Comparison of ENCODE assay signal across 8 mouse cellular contexts in the genomic region with DNA sequence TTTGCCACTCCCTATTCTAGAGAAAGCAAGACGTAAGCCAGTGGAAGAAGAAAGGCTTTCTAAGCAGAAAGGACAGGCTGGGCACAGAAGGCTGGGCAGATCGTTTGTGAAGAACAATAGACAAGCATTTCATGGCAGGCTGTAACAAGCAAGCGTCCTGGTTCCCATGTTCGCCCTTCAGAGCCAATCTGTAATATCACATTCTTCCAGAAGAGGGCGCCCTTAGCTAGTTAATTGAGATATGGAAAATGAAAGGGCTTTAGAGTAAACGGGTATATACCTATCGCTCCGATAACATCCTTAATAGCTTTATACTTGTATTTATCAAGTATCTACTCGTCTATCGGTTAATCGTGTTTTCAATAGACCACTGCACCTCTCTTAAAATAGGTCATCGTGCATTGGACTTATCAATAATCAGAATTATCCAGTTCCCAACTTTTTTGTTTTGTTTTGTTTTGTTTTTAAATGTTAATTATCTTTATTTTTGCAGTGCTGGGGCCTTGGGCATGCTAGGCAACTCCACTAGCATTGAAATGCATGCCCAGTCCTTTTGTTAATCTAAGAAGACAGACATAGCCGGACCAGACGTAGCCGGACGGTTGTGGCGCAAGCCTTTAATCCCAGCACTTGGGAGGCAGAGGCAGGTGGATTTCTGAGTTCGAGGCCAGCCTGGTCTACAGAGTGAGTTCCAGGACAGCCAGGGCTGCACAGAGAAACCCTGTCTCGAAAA. TPM values are rescaled to one million over a fixed set of nuclear protein-coding genes. Genes with fewer than 3 reads are reported as not detected.
DNase-seq lines count a peak whose midpoint lies in the region; ATAC-seq and TF ChIP-seq lines count a peak whose summit lies in the region.

No protein-coding gene starts in this region.

- H3K9ac ChIP-seq in lung, embryonic 16.5 days (ENCODE audit: low read length): no peak overlapping the region

- H3K36me3 ChIP-seq in lung, embryonic 16.5 days (ENCODE audit: control insufficient read depth, insufficient read depth, low read length): no peaks in the 10 kb centered on the region

- peak; percentile 90 for DNase-seq in ES-CJ7 (ENCODE audit: low read depth, low spot score)
- peak; percentile 84 for DNase-seq in heart, postnatal 4 days
- peak; percentile 81 for DNase-seq in layer of hippocampus, adult 9-11 months
- peak; percentile 25 to 61 for DNase-seq in thymus, adult 18-20 months

- no peak for TF ChIP-seq POLR2A in bone marrow, adult 2 months (IDR thresholded peaks at IDR 0.05; ENCODE audit: borderline replicate concordance, control insufficient read depth, low read depth, low read length)

- no peak overlapping the region for H3K27ac ChIP-seq in bone marrow, adult 2 months (ENCODE audit: control insufficient read depth, insufficient read depth, low read depth, low read length, poor library complexity)
- no peak overlapping the region for H3K27ac ChIP-seq in lung, embryonic 16.5 days (ENCODE audit: low read length)

- no peaks in the 10 kb centered on the region for H3K4me1 ChIP-seq in bone marrow, adult 2 months (ENCODE audit: control insufficient read depth, insufficient read depth, low read length)
- H3K4me1 ChIP-seq in lung, embryonic 16.5 days (replicated peaks; ENCODE audit: control insufficient read depth, insufficient read depth, low read length): no peaks in the 10 kb centered on the region

- no peaks in the 10 kb centered on the region for H3K27me3 ChIP-seq in lung, embryonic 16.5 days (ENCODE audit: control insufficient read depth, insufficient read depth, low read depth, low read length)

- peak overlapping the region; percentile 66 for H3K4me3 ChIP-seq in bone marrow, adult 2 months (replicated peaks; ENCODE audit: control insufficient read depth, low read depth, low read length)
- peak overlapping the region; percentile 15 for H3K4me3 ChIP-seq in lung, embryonic 16.5 days (ENCODE audit: low read length)

- WGBS in bone marrow, adult 2 months: 13% methylated on average over 19 of the region's 19 CpGs
- 40% methylated on average over 19 of the region's 19 CpGs for WGBS in lung, embryonic 16.5 days

- peak; percentile 25; the same call in 1 of the 2 replicates for TF ChIP-seq CTCF in bone marrow, adult 2 months (IDR thresholded peaks at IDR 0.05; ENCODE audit: control insufficient read depth, insufficient read depth, low read length)

- ATAC-seq in erythroblast, adult 5-6 weeks (replicated peaks; ENCODE audit: low FRiP score, poor library complexity, severe bottlenecking): peak; percentile 98
- ATAC-seq in lung, embryonic 16.5 days (ENCODE audit: low read depth): peak; percentile 78
- peak; percentile 89 for ATAC-seq in neutrophil, adult 5-6 weeks (ENCODE audit: extremely low read depth, insufficient number of reproducible peaks, low FRiP score, poor library complexity, severe bottlenecking)

- peak overlapping the region; percentile 32 for H3K4me2 ChIP-seq in lung, embryonic 16.5 days (ENCODE audit: low read depth, low read length)

- no peaks in the 10 kb centered on the region for H3K9me3 ChIP-seq in lung, embryonic 16.5 days (ENCODE audit: control insufficient read depth, low read length)

RNA-seq across cellular contexts. Expression of a gene that starts 15.0 kb away (rescaled TPM):
- polyA plus RNA-seq in bone marrow, adult 2 months (2011; ENCODE audit: insufficient read depth, insufficient read length, low replicate concordance, missing spikeins): 1,782 and 2,142 TPM in 2 replicates
- 383 and 432 TPM in 2 replicates for total RNA-seq in erythroblast, adult 5-6 weeks (2015; ENCODE audit: low replicate concordance)
- total RNA-seq in erythroblast, adult 5-6 weeks (2017; ENCODE audit: low replicate concordance): 184 and 212 TPM in 2 replicates
- 100 to 1,000 TPM; 714 to 743 TPM for total RNA-seq in heart, postnatal 4 days (2021)
- 682 and 760 TPM in 2 replicates for polyA plus RNA-seq in lung, embryonic 16.5 days (2015; fragmentation: Nextera tagmentation; extraction: Ambion mirVana)
- 417 and 420 TPM in 2 replicates for total RNA-seq in neutrophil, adult 5-6 weeks (2017)

RNA-seq across cellular contexts. Expression of a gene that starts 16.5 kb away (rescaled TPM):
- 6.4 and 6.6 TPM in 2 replicates for polyA plus RNA-seq in bone marrow, adult 2 months (2011; ENCODE audit: insufficient read depth, insufficient read length, low replicate concordance, missing spikeins)
- 2.5 and 8.2 TPM in 2 replicates for total RNA-seq in erythroblast, adult 5-6 weeks (2015; ENCODE audit: low replicate concordance)
- total RNA-seq in erythroblast, adult 5-6 weeks (2017; ENCODE audit: low replicate concordance): 1.5 and 2.2 TPM in 2 replicates
- 1 to 10 TPM; 4.7 to 6.3 TPM for total RNA-seq in heart, postnatal 4 days (2021)
- 9.8 and 11.0 TPM in 2 replicates for polyA plus RNA-seq in lung, embryonic 16.5 days (2015; fragmentation: Nextera tagmentation; extraction: Ambion mirVana)
- 20.9 and 23.3 TPM in 2 replicates for total RNA-seq in neutrophil, adult 5-6 weeks (2017)

RNA-seq across cellular contexts. Expression of a gene that starts 22.6 kb away (rescaled TPM):
- polyA plus RNA-seq in bone marrow, adult 2 months (2011; ENCODE audit: insufficient read depth, insufficient read length, low replicate concordance, missing spikeins): 5.9 and 8.9 TPM in 2 replicates
- total RNA-seq in erythroblast, adult 5-6 weeks (2015; ENCODE audit: low replicate concordance): 21.1 and 24.5 TPM in 2 replicates
- total RNA-seq in erythroblast, adult 5-6 weeks (2017; ENCODE audit: low replicate concordance): 33.2 and 35.2 TPM in 2 replicates
- total RNA-seq in heart, postnatal 4 days (2021): 10 to 100 TPM in 1 of 2 experiments, 1 to 10 TPM in 1; 8.8 to 10.4 TPM
- polyA plus RNA-seq in lung, embryonic 16.5 days (2015; fragmentation: Nextera tagmentation; extraction: Ambion mirVana): 18.3 and 18.7 TPM in 2 replicates
- 49.6 and 49.8 TPM in 2 replicates for total RNA-seq in neutrophil, adult 5-6 weeks (2017)

RNA-seq across cellular contexts. Expression of a gene that starts 56.0 kb away (rescaled TPM):
- 2.1 and 3.2 TPM in 2 replicates for polyA plus RNA-seq in bone marrow, adult 2 months (2011; ENCODE audit: insufficient read depth, insufficient read length, low replicate concordance, missing spikeins)
- 1.0 and 1.3 TPM in 2 replicates for total RNA-seq in erythroblast, adult 5-6 weeks (2015; ENCODE audit: low replicate concordance)
- total RNA-seq in erythroblast, adult 5-6 weeks (2017; ENCODE audit: low replicate concordance): 0.77 and 0.84 TPM in 2 replicates
- under 1 TPM; 0.50 to 0.55 TPM for total RNA-seq in heart, postnatal 4 days (2021)
- 0.99 and 1.1 TPM in 2 replicates for polyA plus RNA-seq in lung, embryonic 16.5 days (2015; fragmentation: Nextera tagmentation; extraction: Ambion mirVana)
- 16.8 and 16.9 TPM in 2 replicates for total RNA-seq in neutrophil, adult 5-6 weeks (2017)
